27 mouse cellular contexts compared by ENCODE assay signal in genomic region chr12:76795350-76795749, GRCm38 (mm10). TPM values are rescaled to one million over a fixed set of nuclear protein-coding genes. Genes with fewer than 3 reads are reported as not detected.
DNase-seq lines count a peak whose midpoint lies in the region; ATAC-seq and TF ChIP-seq lines count a peak whose summit lies in the region.
"Had no signal": no experiment of that assay in that cellular context is flagged by ENCODE, and none has a peak within 500 bp of the region (broad histone marks: within the 10 kb centered on the region; RNA-seq: fewer than 3 reads in every experiment).

Gene Gpx2, minus strand, starts transcription at chr12:76795554.

- 57% methylated on average over 5 of the region's 5 CpGs for WGBS in lung, embryonic 15.5 days
- WGBS in stomach, embryonic 14.5 days: 59% methylated on average over 5 of the region's 5 CpGs

- H3K27ac ChIP-seq in ES-E14 (ENCODE audit: insufficient read depth, low read depth, low read length, poor library complexity, severe bottlenecking): no peak within 1 kb of the TSS
- H3K27ac ChIP-seq in lung, embryonic 15.5 days: no peak within 1 kb of the TSS
- H3K27ac ChIP-seq in stomach, embryonic 14.5 days (ENCODE audit: low read length): peak within 1 kb of the TSS; percentile 17; the same call in 1 of the 2 replicates
- H3K27ac ChIP-seq: heart, embryonic 13.5 days; hindbrain, embryonic 13.5 days; limb, embryonic 12.5 days; liver, embryonic 13.5 days; midbrain, embryonic 12.5 days; neural tube, embryonic 13.5 days had no signal

- H3K27me3 ChIP-seq in lung, embryonic 15.5 days: no peaks in the 10 kb centered on the region
- H3K27me3 ChIP-seq in stomach, embryonic 14.5 days (ENCODE audit: control insufficient read depth, insufficient read depth, low read length): no peaks in the 10 kb centered on the region
- H3K27me3 ChIP-seq: hindbrain, embryonic 13.5 days; limb, embryonic 12.5 days; midbrain, embryonic 12.5 days; neural tube, embryonic 13.5 days had no signal

- peaks cover 10 to 12% of the 10 kb centered on the region in 2 experiments; a peak in 3 of 4 replicates for H3K4me1 ChIP-seq in ES-E14 (ENCODE audit: control insufficient read depth in 2 of 2, insufficient read depth in 2 of 2, low read length in 2 of 2, poor library complexity in 1 of 2)
- H3K4me1 ChIP-seq in lung, embryonic 15.5 days: peaks cover 18% of the 10 kb centered on the region
- H3K4me1 ChIP-seq in stomach, embryonic 14.5 days (ENCODE audit: control insufficient read depth, insufficient read depth, low read length): peaks cover 5% of the 10 kb centered on the region; the same call in 1 of the 2 replicates
- H3K4me1 ChIP-seq: hindbrain, embryonic 13.5 days; neural tube, embryonic 13.5 days had no signal

- H3K9me3 ChIP-seq in ES-E14 (ENCODE audit: control insufficient read depth, insufficient read depth, low read depth, low read length): no peaks in the 10 kb centered on the region
- H3K9me3 ChIP-seq in lung, embryonic 15.5 days: no peaks in the 10 kb centered on the region
- H3K9me3 ChIP-seq in stomach, embryonic 14.5 days (ENCODE audit: control insufficient read depth, low read depth, low read length): no peaks in the 10 kb centered on the region
- H3K9me3 ChIP-seq: G1E; heart, embryonic 13.5 days; hindbrain, embryonic 13.5 days; limb, embryonic 12.5 days; liver, embryonic 13.5 days; midbrain, embryonic 12.5 days; neural tube, embryonic 13.5 days had no signal

- in situ Hi-C loops in ES-E14 (cut with MboI; ENCODE audit: low sequenced_read_pairs in 2 of 2, unreplicated experiment in 2 of 2): no loop called here

- H3K36me3 ChIP-seq in ES-E14 (ENCODE audit: control insufficient read depth, insufficient read depth, low read length, poor library complexity, severe bottlenecking): no peaks in the 10 kb centered on the region; the same call in 1 of the 2 replicates
- no peaks in the 10 kb centered on the region for H3K36me3 ChIP-seq in lung, embryonic 15.5 days
- H3K36me3 ChIP-seq in stomach, embryonic 14.5 days (ENCODE audit: control insufficient read depth, insufficient read depth, low read length): no peaks in the 10 kb centered on the region
- H3K36me3 ChIP-seq: G1E; heart, embryonic 13.5 days; limb, embryonic 12.5 days; liver, embryonic 13.5 days; midbrain, embryonic 12.5 days had no signal

- DNase-seq in ES-E14 (ENCODE audit: low read depth, low spot score) (peak; percentile 17), ZHBTc4 (ENCODE audit: low read depth, low spot score) (peak; percentile 38)
- DNase-seq in left cerebral cortex, adult 9 months (ENCODE audit: low spot score in 2 of 2): no peak
- no peak for DNase-seq in embryo, embryonic 10 days (ENCODE audit: low spot score)
- no peak for DNase-seq in heart, adult 9 months (ENCODE audit: low spot score in 2 of 2)
- DNase-seq: adrenal gland, postnatal 36 days; cerebellum, adult 18-20 months; cerebellum, postnatal 25 days; gastrocnemius, postnatal 10 days; heart, adult 11 months; kidney, adult 18-20 months; kidney, postnatal 25 days; liver, embryonic 13.5 days; thymus, postnatal 25 days had no signal

- H3K9ac ChIP-seq in ES-E14 (ENCODE audit: insufficient read depth, low read depth, low read length, poor library complexity, severe bottlenecking): no peak within 1 kb of the TSS
- H3K9ac ChIP-seq in lung, embryonic 15.5 days: no peak within 1 kb of the TSS
- H3K9ac ChIP-seq in stomach, embryonic 14.5 days (replicated peaks; ENCODE audit: low read depth, low read length): no peak within 1 kb of the TSS
- H3K9ac ChIP-seq: heart, embryonic 13.5 days; hindbrain, embryonic 13.5 days; limb, embryonic 12.5 days; liver, embryonic 13.5 days; midbrain, embryonic 12.5 days; neural tube, embryonic 13.5 days had no signal

- no peak within 1 kb of the TSS for H3K4me3 ChIP-seq in ES-E14 (ENCODE audit: insufficient read depth in 1 of 2, low read depth in 1 of 2, low read length in 2 of 2, poor library complexity in 1 of 2, severe bottlenecking in 1 of 2)
- no peak within 1 kb of the TSS for H3K4me3 ChIP-seq in lung, embryonic 15.5 days
- H3K4me3 ChIP-seq in stomach, embryonic 14.5 days (ENCODE audit: low read depth, low read length): peak within 1 kb of the TSS; percentile 10; the same call in 1 of the 2 replicates
- H3K4me3 ChIP-seq: heart, embryonic 13.5 days; hindbrain, embryonic 13.5 days; left cerebral cortex, adult 2 months; limb, embryonic 12.5 days; liver, embryonic 13.5 days; midbrain, embryonic 12.5 days; neural tube, embryonic 13.5 days had no signal

- peak within 1 kb of the TSS; percentile 5; the same call in 1 of the 2 replicates for H3K4me2 ChIP-seq in lung, embryonic 15.5 days
- peak within 1 kb of the TSS; percentile 11; the same call in 1 of the 2 replicates for H3K4me2 ChIP-seq in stomach, embryonic 14.5 days (replicated peaks; ENCODE audit: low read depth, low read length)
- H3K4me2 ChIP-seq: heart, embryonic 13.5 days; hindbrain, embryonic 13.5 days; limb, embryonic 12.5 days; liver, embryonic 13.5 days; midbrain, embryonic 12.5 days; neural tube, embryonic 13.5 days had no signal

- no peak for ATAC-seq in lung, embryonic 15.5 days (ENCODE audit: borderline replicate concordance, extremely low read depth, low FRiP score, low TSS enrichment)
- ATAC-seq in stomach, embryonic 14.5 days (ENCODE audit: insufficient number of reproducible peaks, insufficient read depth, low FRiP score, low read depth): peak; percentile 73

TF ChIP-seq in ES-E14, 5 proteins besides CTCF, POLR2A, EP300 and RAD21:
- TF ChIP-seq CHD2 (IDR thresholded peaks at IDR 0.05; ENCODE audit: low read depth, low read length) (no peak), MAFK (IDR thresholded peaks at IDR 0.05; ENCODE audit: insufficient read depth, low read depth, low read length) (peak; percentile 78)

RNA-seq across cellular contexts. Expression of gene Gpx2, which starts in this region (rescaled TPM):
- 3.8 and 7.0 TPM in 2 replicates for total RNA-seq in ES-E14 (2012; rRNA removed)
- polyA plus RNA-seq in lung, embryonic 15.5 days (2015; fragmentation: Nextera tagmentation; extraction: Ambion mirVana): 17.0 and 20.3 TPM in 2 replicates
- 102 and 109 TPM in 2 replicates for polyA plus RNA-seq in stomach, embryonic 14.5 days (2014; fragmentation: Nextera tagmentation; extraction: Ambion mirVana)
- total RNA-seq: adrenal gland, postnatal 36 days; gastrocnemius, postnatal 10 days; heart, postnatal 25 days; megakaryocyte progenitor cell, adult 5-6 weeks had no signal
- polyA plus RNA-seq: G1E; hindbrain, embryonic 13.5 days; liver, embryonic 13.5 days; midbrain, embryonic 12.5 days; spleen, adult 2 months; testis, adult 2 months had no signal

Comparison
In these comparisons a context has a peak if more than half of its experiments do, and no peak if none do; other contexts are left out.
1. DNase-seq: peak in ES-E14 (single experiment) and ZHBTc4 (single experiment); none in left cerebral cortex, adult 9 months (0 of 2), embryo, embryonic 10 days (single experiment) and heart, adult 9 months (0 of 2).